Mouse (Mus musculus) lung, postnatal 4 days (tissue): ENCODE results near the gene Gins1.
"Not testable (repeated sequence)": the region's sequence is repeated elsewhere in the genome, so short reads cannot be mapped to it uniquely, and the experiment has no call there.

ENCODE experiments used
- DNase-seq, 2 experiments: peaks; one replicate each; pipeline ENCODE4 v3.0.0; 2021

Gene Gins1

GRCm38 (mm10) chr2:150910295-150910881, 5.2 kb downstream of the Gins1 start:
- no peak for DNase-seq

DNA sequence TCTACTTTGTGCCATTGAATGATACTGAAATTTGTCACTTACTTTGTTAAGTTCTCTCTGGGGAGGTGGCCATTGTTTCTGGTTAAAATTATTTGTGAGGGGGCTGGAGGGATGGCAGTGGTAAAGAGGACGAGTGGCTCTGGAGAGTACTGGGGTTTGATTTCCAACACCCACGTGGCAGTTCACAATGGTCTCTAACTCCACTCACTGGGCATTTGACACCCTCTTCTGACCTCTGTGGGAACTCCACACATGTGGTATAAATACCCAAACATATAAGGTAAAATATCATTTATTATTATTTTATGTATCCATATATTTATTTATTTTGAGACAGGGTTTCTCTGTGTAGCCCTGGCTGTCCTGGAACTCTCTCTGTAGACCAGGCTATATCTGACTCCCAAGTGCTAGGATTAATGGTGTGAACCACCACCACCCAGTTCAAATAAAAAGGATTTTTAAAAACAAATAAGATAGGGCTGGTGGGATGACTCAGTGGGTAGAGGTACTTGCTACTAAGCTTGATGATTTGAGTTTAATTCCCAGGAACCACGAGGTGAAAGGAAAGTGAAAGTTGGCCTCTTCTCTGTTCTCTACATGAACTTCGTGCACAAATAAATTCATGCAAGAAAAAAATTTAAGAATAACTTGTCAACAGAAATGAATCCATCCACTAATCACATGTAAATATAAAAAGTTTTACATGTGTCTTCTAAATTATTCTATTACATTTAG, 9.7 kb downstream of the Gins1 start:
- DNase-seq: no peak

- DNase-seq: no peak
These were observed 10.6 kb downstream of the Gins1 start for GRCm38 (mm10) chr2:150915786-150916185.

DNA sequence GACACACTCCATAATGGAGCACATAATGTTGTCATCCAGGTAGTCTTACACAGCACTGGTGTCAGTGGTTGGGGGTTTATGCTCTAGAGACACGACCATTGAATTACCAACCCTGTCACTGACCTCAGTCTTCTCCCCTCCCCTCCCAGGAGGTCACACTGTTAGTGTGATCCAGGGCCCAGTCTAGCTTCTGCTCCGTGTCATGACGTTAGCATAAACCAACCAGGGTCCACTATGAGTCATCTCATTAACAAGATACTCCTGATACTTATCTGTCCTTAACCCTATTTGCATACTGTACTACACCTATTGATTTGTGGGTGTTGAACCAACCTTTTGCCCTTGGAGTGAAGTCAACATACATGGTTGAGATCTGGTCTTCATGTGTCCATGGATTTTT, 13.5 kb downstream of the Gins1 start:
- no peak for DNase-seq

GRCm38 (mm10) chr2:150920543-150920942, 15.3 kb downstream of the Gins1 start:
- DNase-seq: no peak

- DNase-seq: peak in 1 of 2 experiments; percentile 10
These were observed 16.5 kb downstream of the Gins1 start for GRCm38 (mm10) chr2:150921697-150922096.

DNA sequence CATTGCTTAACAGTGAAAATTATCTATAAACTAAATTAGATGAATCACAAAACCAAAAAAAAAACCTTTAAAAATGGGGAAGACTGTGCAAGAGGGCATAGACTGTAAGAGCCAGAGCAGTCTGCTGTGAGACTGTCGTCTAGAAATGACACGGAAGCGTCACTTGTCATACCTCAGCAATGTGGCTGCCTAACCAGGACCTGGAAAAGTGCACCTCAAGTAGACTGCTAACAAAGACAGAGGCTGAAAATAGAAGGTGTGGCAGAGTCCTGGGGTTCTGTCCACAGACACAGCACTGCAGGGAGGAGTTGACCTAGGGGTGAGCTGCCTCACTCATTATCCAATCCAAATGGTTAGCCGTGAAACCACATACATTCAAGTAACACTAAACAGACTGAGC, 17.0 kb downstream of the Gins1 start:
- DNase-seq: no peak

- no peak for DNase-seq
These were observed 17.8 kb downstream of the Gins1 start for GRCm38 (mm10) chr2:150923026-150923425.

DNA sequence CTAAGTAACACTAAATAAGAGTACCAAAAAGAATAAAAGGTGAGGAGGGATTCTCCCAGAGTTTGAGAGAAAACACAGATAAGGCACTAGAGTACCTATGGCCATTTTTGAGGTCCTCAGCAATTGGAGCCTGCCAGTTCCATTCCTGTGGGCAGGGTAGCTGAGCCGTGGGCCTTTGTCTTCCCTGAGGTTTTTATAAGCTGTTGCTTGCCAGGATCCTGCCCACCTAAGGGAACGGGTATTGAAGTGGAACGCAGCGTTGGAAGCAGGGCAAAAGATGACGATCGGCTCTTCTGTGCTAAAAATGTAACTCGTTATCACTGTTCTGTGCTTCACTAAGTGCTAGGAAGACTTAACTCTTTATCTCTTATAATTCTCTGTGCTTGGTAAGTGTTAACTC, 18.3 kb downstream of the Gins1 start:
- no peak for DNase-seq

DNA sequence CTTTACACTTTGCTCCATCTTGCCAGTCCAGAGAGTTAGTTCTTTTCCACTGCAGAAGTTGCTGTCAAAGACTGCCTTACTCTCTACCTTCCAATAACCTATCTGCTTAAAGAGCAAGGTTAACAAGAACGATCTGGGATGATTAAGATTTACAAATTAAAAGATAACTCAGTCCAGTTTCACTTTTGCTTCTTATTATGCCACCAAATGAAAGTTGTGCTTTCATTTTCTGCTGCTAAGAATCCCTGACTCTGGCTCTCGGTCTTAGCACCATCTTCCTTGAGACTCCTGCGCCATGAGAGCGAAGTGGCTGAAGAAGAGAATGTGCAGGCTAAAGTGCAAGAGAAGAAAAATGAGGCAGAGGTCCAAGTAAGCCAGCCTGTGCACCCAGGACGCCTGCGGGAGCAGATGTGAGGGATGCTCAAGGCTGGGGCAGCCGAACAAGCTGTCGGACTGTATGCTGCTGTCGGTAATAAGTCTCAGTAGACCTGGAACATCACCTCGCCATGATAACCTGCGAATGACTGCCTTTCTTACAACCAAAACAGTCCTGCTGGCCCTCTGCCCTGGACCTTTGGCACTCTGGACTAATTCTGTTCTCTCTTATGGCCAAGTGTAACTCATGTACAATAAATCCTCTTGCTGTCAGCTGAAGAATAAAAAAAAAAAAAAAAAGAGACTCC, 22.0 kb downstream of the Gins1 start:
- no peak for DNase-seq

- no peak for DNase-seq
These were observed 24.0 kb downstream of the Gins1 start for GRCm38 (mm10) chr2:150929156-150929555.

GRCm38 (mm10) chr2:150930806-150931205, 25.6 kb downstream of the Gins1 start:
- DNase-seq: no peak

DNA sequence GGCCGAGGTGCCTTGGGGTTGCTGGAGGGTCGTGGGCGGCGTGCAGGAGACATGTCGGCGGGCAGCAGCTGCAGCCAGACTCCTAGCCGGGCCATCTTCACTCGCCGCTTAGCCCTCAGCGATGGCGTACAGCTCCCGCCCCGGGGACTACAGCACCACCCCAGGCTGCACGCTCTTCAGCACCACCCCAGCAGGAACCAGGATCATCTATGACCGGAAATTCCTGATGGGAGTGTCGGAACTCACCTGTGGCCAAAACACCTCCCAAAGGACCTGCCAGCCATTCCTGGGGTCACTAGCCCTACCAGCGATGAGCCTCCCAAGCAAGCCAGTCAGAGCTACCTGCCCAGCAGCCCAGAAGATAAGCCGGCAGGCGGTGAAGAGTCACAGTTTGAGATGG, 28.3 kb downstream of the Gins1 start:
- no peak for DNase-seq

DNA sequence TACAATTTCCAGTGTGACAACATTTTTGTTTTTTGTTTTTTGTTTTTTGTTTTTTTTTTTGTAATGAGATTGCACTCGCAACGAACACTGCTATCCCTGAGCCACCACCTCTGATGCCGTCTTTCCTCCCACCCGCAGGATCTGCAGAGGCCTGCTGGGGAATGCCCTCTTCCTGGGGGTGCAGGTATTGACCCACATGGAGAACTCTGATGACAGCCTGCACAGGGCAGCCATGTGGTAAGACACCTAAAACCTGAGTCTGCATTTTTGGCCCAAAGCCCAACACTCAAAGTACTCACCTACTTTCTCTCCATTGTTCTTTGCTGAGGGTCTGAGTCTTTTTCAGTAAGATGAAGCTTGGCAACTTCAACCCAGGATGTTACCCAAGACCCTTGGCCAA, 29.5 kb downstream of the Gins1 start:
- DNase-seq: no peak

- no peak for DNase-seq
These were observed 38.8 kb downstream of the Gins1 start for GRCm38 (mm10) chr2:150944017-150944416.

DNA sequence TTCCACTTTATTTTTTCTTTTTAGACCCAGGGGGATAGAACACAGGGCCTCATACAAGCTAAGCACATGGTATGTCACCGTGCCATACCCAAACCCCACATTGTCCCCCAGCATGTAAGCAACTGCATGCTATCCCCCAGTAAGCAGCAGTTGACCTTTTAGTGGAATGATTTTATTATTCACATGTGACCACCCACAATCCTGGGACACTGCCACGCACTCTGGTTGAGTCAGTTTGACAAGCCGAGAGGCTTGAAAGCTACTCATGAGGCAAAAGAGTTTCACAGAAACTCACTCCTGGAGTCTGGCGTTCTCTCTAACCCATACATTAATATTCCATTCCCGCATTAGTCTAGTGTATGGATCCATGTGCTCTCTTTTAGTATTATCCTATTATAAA, 42.1 kb downstream of the Gins1 start:
- DNase-seq: not testable (repeated sequence)

DNA sequence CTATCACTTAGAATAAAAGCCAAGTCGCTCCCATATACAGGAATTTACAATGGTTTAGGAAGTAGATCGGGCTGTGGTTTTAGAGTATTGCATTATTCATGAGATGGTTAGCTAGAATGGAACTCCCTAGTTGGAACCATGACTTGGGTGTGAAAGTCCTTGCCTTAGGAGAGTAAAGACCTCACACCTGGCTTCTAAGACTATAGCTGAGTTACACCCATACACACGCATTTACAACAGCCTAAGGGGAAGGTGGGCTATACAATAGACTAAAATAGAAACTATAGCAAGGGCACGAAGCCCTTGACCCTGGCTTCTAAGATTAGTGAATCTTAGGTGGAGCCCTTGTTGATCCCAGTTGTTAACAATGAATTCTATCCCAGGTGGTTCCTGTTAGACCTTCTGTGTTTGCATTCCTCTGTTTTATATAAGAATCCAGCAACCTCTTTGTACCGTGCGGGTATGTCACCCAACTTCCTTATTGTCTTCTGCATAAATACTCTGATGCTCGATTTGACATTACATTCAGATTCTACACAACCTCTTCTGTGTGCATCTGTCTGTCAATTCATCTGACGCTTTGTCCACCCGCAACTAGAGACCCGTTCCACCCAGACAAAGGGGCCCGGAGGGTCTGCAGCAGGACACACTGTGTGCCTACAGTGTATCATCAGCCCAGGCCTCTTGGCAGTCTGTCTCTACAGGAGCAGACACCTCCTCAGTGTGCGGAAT, 42.8 kb downstream of the Gins1 start:
- DNase-seq: not testable (repeated sequence)

GRCm38 (mm10) chr2:150948786-150949185, 43.6 kb downstream of the Gins1 start:
- DNase-seq: no peak

- DNase-seq: no peak
These were observed 44.5 kb downstream of the Gins1 start for GRCm38 (mm10) chr2:150949652-150950051.

- DNase-seq: no peak
These were observed 44.9 kb downstream of the Gins1 start for GRCm38 (mm10) chr2:150950056-150950455.

DNA sequence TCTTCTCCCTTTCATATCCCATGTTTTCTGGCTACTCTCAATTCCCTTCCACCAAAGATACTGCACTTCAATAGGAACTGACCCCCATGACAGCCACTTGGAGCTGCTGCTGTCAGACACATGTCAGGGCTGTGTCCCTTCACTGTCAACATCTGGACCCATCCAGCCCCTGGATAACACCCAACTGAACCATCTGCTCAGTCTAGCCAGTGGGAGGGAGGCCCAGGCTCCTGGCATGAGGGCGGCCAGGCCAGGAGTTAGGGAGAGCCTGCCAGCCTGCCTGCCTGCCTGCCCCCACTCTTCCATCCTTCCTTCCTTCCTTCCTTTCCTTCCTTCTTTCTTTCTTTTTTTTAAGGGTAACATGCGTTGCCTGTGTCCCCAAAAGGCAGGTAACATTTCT, 46.0 kb downstream of the Gins1 start:
- no peak for DNase-seq

- DNase-seq: no peak
These were observed 50.7 kb downstream of the Gins1 start for GRCm38 (mm10) chr2:150955859-150956258.

DNA sequence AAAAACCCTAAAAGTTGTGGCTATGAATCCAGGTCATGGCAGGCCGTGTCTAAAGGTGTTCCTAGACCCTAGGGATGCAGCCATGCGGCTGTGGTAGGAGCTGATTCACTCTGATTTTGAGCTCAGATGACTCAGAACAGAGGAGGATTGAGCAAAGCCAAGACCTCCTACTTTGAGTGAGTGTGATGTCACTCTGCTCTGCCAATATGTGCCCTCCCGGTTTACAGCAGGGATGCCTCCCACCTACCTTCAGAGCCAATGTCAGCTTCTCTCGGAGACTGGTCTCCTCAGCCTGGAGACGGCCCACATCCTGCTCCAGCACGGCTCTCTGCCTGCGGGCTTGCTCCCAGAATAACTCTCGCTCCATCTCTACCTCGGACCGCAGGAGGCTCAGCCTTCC, 54.3 kb downstream of the Gins1 start:
- DNase-seq: no peak

DNA sequence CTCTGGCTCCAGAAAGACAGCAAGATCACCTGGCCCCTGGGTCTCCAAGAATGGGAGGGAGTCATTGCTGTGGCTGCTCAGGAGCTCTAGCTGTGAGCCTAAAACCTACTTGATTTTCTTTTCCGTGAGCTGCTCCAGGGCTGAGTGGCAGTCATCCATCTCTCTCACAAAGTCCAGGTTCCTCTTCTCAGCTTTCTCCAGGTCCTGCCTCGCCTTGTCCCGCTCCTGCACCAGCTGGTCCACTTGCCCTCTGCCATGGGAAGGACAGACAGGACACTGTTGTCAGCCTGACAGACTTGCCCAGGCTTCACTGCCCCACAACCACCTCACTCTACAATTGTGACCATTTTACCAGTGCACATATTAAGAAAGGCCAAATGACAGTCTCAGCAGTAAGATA, 58.0 kb downstream of the Gins1 start:
- DNase-seq: no peak
